Comparison of ENCODE assay signal across 19 mouse cellular contexts in genomic region chr10:79890670-79891069, GRCm38 (mm10). TPM values are rescaled to one million over a fixed set of nuclear protein-coding genes. Genes with fewer than 3 reads are reported as not detected.
DNase-seq lines count a peak whose midpoint lies in the region; ATAC-seq and TF ChIP-seq lines count a peak whose summit lies in the region.
"Had no signal": no experiment of that assay in that cellular context is flagged by ENCODE, and none has a peak within 500 bp of the region (broad histone marks: within the 10 kb centered on the region; RNA-seq: fewer than 3 reads in every experiment).

Gene Cfd, plus strand, starts transcription at chr10:79890853.

- no peak within 1 kb of the TSS for H3K4me2 ChIP-seq in embryonic facial prominence, embryonic 12.5 days (replicated peaks)
- no peak within 1 kb of the TSS for H3K4me2 ChIP-seq in hindbrain, postnatal 0 days (ENCODE audit: low read depth, low read length)
- H3K4me2 ChIP-seq: heart, embryonic 11.5 days had no signal

- H3K27ac ChIP-seq in thymus, adult 2 months (ENCODE audit: control insufficient read depth, insufficient read depth, low read length) = no peak within 1 kb of the TSS
- no peak within 1 kb of the TSS for H3K27ac ChIP-seq in embryonic facial prominence, embryonic 12.5 days
- no peak within 1 kb of the TSS for H3K27ac ChIP-seq in hindbrain, postnatal 0 days

- H3K4me1 ChIP-seq in thymus, adult 2 months (replicated peaks; ENCODE audit: control insufficient read depth, insufficient read depth, low read length) = no peaks in the 10 kb centered on the region
- no peaks in the 10 kb centered on the region for H3K4me1 ChIP-seq in embryonic facial prominence, embryonic 12.5 days
- H3K4me1 ChIP-seq in hindbrain, postnatal 0 days (ENCODE audit: insufficient read depth, low read length) = no peaks in the 10 kb centered on the region

- no peak within 1 kb of the TSS for H3K4me3 ChIP-seq in thymus, adult 2 months (ENCODE audit: control insufficient read depth, insufficient read depth, low read length)
- H3K4me3 ChIP-seq in embryonic facial prominence, embryonic 12.5 days = no peak within 1 kb of the TSS
- no peak within 1 kb of the TSS for H3K4me3 ChIP-seq in hindbrain, postnatal 0 days (ENCODE audit: low read length)

- no peak for DNase-seq in heart, postnatal 14 days
- DNase-seq in heart, postnatal 10 days = no peak
- DNase-seq in thymus, adult 2 months = no peak
- no peak for DNase-seq in thymus, postnatal 36 days
- no peak for DNase-seq in MN1 (ENCODE audit: low spot score)
- no peak for DNase-seq in hindbrain, postnatal 0 days (ENCODE audit: low spot score)
- DNase-seq: cerebellum, adult 9-10 months; kidney, postnatal 14 days; layer of hippocampus, postnatal 36 days; right cerebral cortex, adult 18-20 months; thymus, postnatal 14 days had no signal

- H3K27me3 ChIP-seq in thymus, adult 2 months (ENCODE audit: control insufficient read depth, insufficient read depth, low read length) = no peaks in the 10 kb centered on the region
- H3K27me3 ChIP-seq in embryonic facial prominence, embryonic 12.5 days = no peaks in the 10 kb centered on the region
- H3K27me3 ChIP-seq in hindbrain, postnatal 0 days (ENCODE audit: insufficient read depth, low read length) = no peaks in the 10 kb centered on the region

- TF ChIP-seq POLR2A in thymus, adult 2 months (IDR thresholded peaks at IDR 0.05; ENCODE audit: control insufficient read depth, extremely low read depth, insufficient read depth, low read length, poor library complexity) = no peak

- H3K9me3 ChIP-seq in embryonic facial prominence, embryonic 12.5 days = no peaks in the 10 kb centered on the region
- H3K9me3 ChIP-seq in hindbrain, postnatal 0 days (ENCODE audit: low read length) = no peaks in the 10 kb centered on the region

- ATAC-seq in embryonic facial prominence, embryonic 12.5 days (ENCODE audit: insufficient number of reproducible peaks, insufficient read depth, low FRiP score, low TSS enrichment) = no peak
- ATAC-seq in erythroid progenitor cell, adult 5-6 weeks (replicated peaks; ENCODE audit: low FRiP score, poor library complexity, severe bottlenecking) = no peak
- ATAC-seq in hindbrain, postnatal 0 days = no peak
- ATAC-seq: CD4-positive, CD25-positive, alpha-beta regulatory T cell, adult 4 months had no signal

- WGBS in thymus, adult 2 months = 84% methylated on average over 5 of the region's 5 CpGs
- WGBS in embryonic facial prominence, embryonic 12.5 days = 47% methylated on average over 5 of the region's 5 CpGs
- 46% methylated on average over 5 of the region's 5 CpGs for WGBS in hindbrain, postnatal 0 days

- no peaks in the 10 kb centered on the region for H3K36me3 ChIP-seq in thymus, adult 2 months (ENCODE audit: control insufficient read depth, insufficient read depth, low read length)
- H3K36me3 ChIP-seq in embryonic facial prominence, embryonic 12.5 days = peaks cover 17% of the 10 kb centered on the region
- peaks cover 6% of the 10 kb centered on the region; the same call in 1 of the 2 replicates for H3K36me3 ChIP-seq in hindbrain, postnatal 0 days (ENCODE audit: insufficient read depth, low read length)

- peak within 1 kb of the TSS; percentile 27 for H3K9ac ChIP-seq in embryonic facial prominence, embryonic 12.5 days
- H3K9ac ChIP-seq in hindbrain, postnatal 0 days (replicated peaks; ENCODE audit: low read length) = no peak within 1 kb of the TSS

- TF ChIP-seq CTCF in thymus, adult 2 months (IDR thresholded peaks at IDR 0.05; ENCODE audit: borderline replicate concordance, control insufficient read depth, extremely low read depth, insufficient read depth, low read length, poor library complexity) = no peak
- TF ChIP-seq CTCF in hindbrain, postnatal 0 days (IDR thresholded peaks at IDR 0.05; ENCODE audit: low read depth) = no peak

- intact Hi-C loops in heart, postnatal 14 days (cut with DNase I) = no loop called here
- intact Hi-C loops in heart, postnatal 10 days (cut with DNase I) = no loop called here

RNA-seq across cellular contexts. Expression of gene Cfd, which starts in this region (rescaled TPM):
- 10 to 100 TPM; 14.2 to 77.3 TPM for total RNA-seq in heart, postnatal 14 days (2021)
- 10 to 100 TPM in 1 of 2 experiments, 1 to 10 TPM in 1; 3.2 to 12.0 TPM for total RNA-seq in heart, postnatal 10 days (2021)
- 1,248 and 1,398 TPM in 2 replicates for polyA plus RNA-seq in thymus, adult 2 months (2012; rRNA removed)
- not detected in 2 replicates for polyA plus RNA-seq in embryonic facial prominence, embryonic 12.5 days (2016; fragmentation: Nextera tagmentation; extraction: Ambion mirVana)
- total RNA-seq in erythroid progenitor cell, adult 5-6 weeks (2015; ENCODE audit: low replicate concordance) = not detected in 2 replicates
- total RNA-seq in erythroid progenitor cell, adult 5-6 weeks (2017; ENCODE audit: low replicate concordance) = not detected in 2 replicates
- not detected in 2 replicates for total RNA-seq in hindbrain, postnatal 0 days (2014; rRNA removed)
- polyA plus RNA-seq in hindbrain, postnatal 0 days (2015; fragmentation: Nextera tagmentation; extraction: Ambion mirVana) = not detected in 2 replicates
- total RNA-seq: layer of hippocampus, postnatal 36 days; neutrophil, adult 5-6 weeks had no signal
- polyA plus RNA-seq: CD4-positive, CD25-positive, alpha-beta regulatory T cell, adult 4 months; forebrain, embryonic 11.5 days; heart, embryonic 11.5 days; limb, embryonic 11.5 days; liver, embryonic 16.5 days had no signal

Comparison
In these comparisons a context has a peak if more than half of its experiments do, and no peak if none do; other contexts are left out.
1. RNA of gene Cfd (polyA plus RNA-seq): 1,248 to 1,398 TPM in thymus, adult 2 months; not detected in embryonic facial prominence, embryonic 12.5 days and not detected in hindbrain, postnatal 0 days; every median in the first group is over 1,000 times any median in the second.